Mouse (Mus musculus) large intestine, adult 2 months (tissue): ENCODE data around the gene Vmn1r75. TPM values are rescaled to one million over a fixed set of nuclear protein-coding genes. Genes with fewer than 3 reads are reported as not detected.

Source experiments
- DNase-seq: peaks from one replicate; pipeline ENCODE4 v3.0.0-alpha.2; 2012; ENCODE audit warnings: low read depth, low spot score
- WGBS: fragments of 180-500 bp; shearing (Covaris S2); methylation state at CpG from one replicate; pipeline ENCODE4 v1.1.7; 2018; 5-methylcytosine and 5-hydroxymethylcytosine counted together
- polyA plus RNA-seq: library from polyadenylated mRNA; depleted of rRNA; stranded (reverse); fragments of >200 nt; gene quantifications from 2 replicates; pipeline ENCODE4 v1.2.3, GENCODE M21; 2012; rRNA removed

The Vmn1r75 gene
- polyA plus RNA-seq: not detected in 2 replicates

DNA sequence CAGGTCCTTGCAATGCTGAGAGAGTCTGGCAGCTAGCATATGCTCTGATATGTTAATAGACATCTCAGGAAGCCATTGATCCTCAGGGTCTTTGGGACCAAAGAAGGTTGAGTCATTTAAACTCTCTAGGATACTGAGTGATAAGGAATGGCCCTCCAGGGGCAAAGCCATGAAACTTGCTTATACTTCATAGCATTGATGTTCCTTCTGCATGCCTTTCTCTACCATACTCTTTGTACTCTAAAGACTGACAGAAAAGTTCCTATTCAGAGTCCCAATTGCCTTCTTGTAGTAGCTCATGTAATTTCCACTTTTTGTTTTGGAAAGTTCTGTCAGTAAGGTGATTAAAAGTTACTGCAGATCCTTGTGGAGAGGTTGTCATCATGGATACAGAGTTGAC is at the start of gene Vmn1r75:
Gene Vmn1r75 (plus strand): TSS at position 301 of the 400 bp plus-strand sequence.
- DNase-seq: no peak

DNA sequence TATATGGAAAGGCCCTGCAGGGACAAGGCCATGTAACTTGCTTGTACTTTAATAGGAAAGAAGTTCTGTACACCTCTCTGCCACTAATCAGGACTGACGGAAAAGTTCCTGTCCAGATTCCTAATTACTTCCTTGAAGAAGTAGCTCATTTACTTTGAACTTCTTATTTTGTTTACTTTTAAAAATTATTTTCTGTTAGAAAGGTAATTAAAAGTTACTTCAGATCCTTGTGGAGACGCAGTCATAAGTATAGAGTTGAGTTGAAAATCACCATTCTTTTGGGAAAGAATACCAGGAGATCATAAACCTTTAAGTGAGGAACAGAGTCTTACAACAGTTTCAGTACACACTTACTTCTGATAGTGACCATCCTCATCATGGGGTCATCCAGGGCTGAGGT is 40.8 kb upstream of the Vmn1r75 start, which contains the start of gene Vmn1r74:
Gene Vmn1r74 (plus strand): TSS at position 301 of the 400 bp plus-strand sequence.
- 69% methylated on average over 2 of the region's 2 CpGs for WGBS
- no peak for DNase-seq

Other genes with a start within 250 kb of the Vmn1r75 start
- not detected in 2 replicates for gene Vmn1r72, start 194.5 kb upstream of the Vmn1r75 start, polyA plus RNA-seq
- gene Vmn1r73, start 144.4 kb upstream of the Vmn1r75 start, polyA plus RNA-seq: not detected in 2 replicates
- not detected in 2 replicates for gene Vmn1r74, start 40.6 kb upstream of the Vmn1r75 start, polyA plus RNA-seq
- gene Vmn1r76, start 63.6 kb downstream of the Vmn1r75 start, polyA plus RNA-seq: not detected in 2 replicates
- gene Vmn1r77, start 162.1 kb downstream of the Vmn1r75 start, polyA plus RNA-seq: not detected in 2 replicates